Mouse (Mus musculus): ENCODE measurements around the gene Pih1d1. TPM values are rescaled to one million over a fixed set of nuclear protein-coding genes. Genes with fewer than 3 reads are reported as not detected.

Pih1d1 gene
- polyA plus RNA-seq, 1 experiment from 2014 or later, result 86.2 TPM

DNA sequence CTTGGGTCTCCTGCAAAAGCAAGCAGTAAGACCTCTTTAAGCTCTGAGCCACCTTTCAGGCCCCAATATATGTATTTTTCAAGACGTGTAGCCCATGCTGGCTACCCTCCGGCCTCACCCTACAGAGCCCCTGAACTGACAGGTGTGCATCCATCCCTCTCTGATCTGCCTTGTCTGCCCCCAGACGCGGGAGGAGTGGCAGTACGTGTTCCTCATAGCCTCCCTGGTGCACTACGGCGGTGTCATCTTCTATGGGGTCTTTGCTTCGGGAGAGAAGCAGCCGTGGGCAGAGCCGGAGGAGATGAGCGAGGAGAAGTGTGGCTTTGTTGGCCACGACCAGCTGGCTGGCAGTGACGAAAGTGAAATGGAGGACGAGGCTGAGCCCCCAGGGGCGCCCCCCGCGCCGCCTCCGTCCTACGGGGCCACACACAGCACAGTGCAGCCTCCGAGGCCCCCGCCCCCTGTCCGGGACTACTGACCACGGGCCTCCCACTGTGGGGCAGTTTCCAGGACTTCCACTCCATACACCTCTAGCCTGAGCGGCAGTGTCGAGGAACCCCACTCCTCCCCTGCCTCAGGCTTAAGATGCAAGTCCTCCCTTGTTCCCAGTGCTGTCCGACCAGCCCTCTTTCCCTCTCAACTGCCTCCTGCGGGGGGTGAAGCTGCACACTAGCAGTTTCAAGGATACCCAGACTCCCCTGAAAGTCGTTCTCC lies 20.6 kb downstream of the Pih1d1 start:
- H3K4me2 ChIP-seq, result no peak overlapping the region
- no peaks in the 10 kb centered on the region for H3K36me3 ChIP-seq (ENCODE audit: control insufficient read depth, insufficient read depth, low read length)
- no peak overlapping the region for H3K4me3 ChIP-seq (ENCODE audit: low read depth, low read length)
- ATAC-seq (replicated peaks; ENCODE audit: low FRiP score), result no peak
- no peak overlapping the region for H3K9ac ChIP-seq (ENCODE audit: low read depth, low read length)
- WGBS, result 7% methylated on average over 29 of the region's 29 CpGs
- DNase-seq (ENCODE audit: low spot score), result no peak
- 0 out of 2 replicates have a peak, but pooled peaks cover 3% of the 10 kb centered on the region for H3K4me1 ChIP-seq (replicated peaks; ENCODE audit: control insufficient read depth, insufficient read depth, low read length)
- peaks cover 8% of the 10 kb centered on the region for H3K9me3 ChIP-seq (ENCODE audit: control insufficient read depth, low read length)
- H3K27me3 ChIP-seq (replicated peaks; ENCODE audit: control insufficient read depth, insufficient read depth, low read length), result peaks cover 70% of the 10 kb centered on the region
- no peak overlapping the region for H3K27ac ChIP-seq (ENCODE audit: low read depth, low read length)

DNA sequence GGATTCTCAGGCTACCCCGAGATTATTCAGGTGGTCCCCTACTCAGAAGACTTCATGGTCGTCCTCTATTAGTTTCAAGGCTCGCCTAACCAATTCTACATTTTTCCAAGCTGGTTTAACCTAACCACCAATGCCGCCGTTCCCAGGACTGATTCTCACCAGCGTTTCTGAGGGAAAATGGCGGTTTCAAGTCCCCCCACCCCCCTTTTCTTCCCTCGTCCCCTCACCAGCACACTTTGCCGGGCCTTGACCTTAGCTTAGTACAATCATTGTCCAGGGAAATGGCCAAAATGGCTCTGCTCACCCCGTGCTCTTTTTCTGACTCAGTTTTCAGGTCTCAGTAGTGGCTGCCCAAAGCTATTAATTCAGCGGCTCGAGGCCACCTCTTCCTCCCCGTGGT lies 21.3 kb downstream of the Pih1d1 start:
- Histone ChIP-seq H3K9me3 (ENCODE audit: control insufficient read depth, low read length) (0 out of 2 replicates have a peak, but pooled peaks cover 3% of the 10 kb centered on the region), H3K4me1 (replicated peaks; ENCODE audit: control insufficient read depth, insufficient read depth, low read length) (0 out of 2 replicates have a peak, but pooled peaks cover 3% of the 10 kb centered on the region), H3K36me3 (ENCODE audit: control insufficient read depth, insufficient read depth, low read length) (no peaks in the 10 kb centered on the region), H3K27ac (ENCODE audit: low read depth, low read length) (no peak overlapping the region), H3K4me2 (no peak overlapping the region), H3K27me3 (replicated peaks; ENCODE audit: control insufficient read depth, insufficient read depth, low read length) (peaks cover 76% of the 10 kb centered on the region), H3K9ac (ENCODE audit: low read depth, low read length) (no peak overlapping the region), H3K4me3 (ENCODE audit: low read depth, low read length) (no peak overlapping the region)
- DNase-seq (ENCODE audit: low spot score) (no peak), ATAC-seq (replicated peaks; ENCODE audit: low FRiP score) (no peak)
- WGBS, result 5% methylated on average over 13 of the region's 13 CpGs

DNA sequence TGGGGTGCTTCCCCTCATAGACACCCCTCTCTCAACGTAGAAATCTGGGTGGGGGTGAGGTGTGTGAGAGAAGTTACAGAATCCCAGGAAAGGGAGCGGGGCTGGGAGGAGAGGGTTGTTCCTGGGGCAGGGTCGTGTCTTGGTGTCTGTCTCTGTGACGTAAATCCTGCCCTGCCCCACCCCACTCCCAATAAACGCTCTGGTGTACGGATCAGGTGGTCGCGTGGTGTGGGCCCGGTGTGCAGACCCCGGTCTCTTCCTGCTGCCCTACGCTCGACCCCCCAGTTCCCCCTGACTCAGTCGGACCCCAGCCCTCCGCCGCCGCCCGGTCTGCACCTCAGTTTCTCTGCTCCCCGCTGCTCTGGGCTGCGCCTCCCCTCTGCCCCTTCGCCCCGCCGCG lies 21.8 kb downstream of the Pih1d1 start:
- Histone ChIP-seq H3K4me3 (ENCODE audit: low read depth, low read length) (no peak overlapping the region), H3K9ac (ENCODE audit: low read depth, low read length) (no peak overlapping the region), H3K27ac (ENCODE audit: low read depth, low read length) (no peak overlapping the region), H3K4me2 (no peak overlapping the region), H3K4me1 (replicated peaks; ENCODE audit: control insufficient read depth, insufficient read depth, low read length) (0 out of 2 replicates have a peak, but pooled peaks cover 3% of the 10 kb centered on the region), H3K9me3 (ENCODE audit: control insufficient read depth, low read length) (0 out of 2 replicates have a peak, but pooled peaks cover 3% of the 10 kb centered on the region), H3K36me3 (ENCODE audit: control insufficient read depth, insufficient read depth, low read length) (no peaks in the 10 kb centered on the region), H3K27me3 (replicated peaks; ENCODE audit: control insufficient read depth, insufficient read depth, low read length) (peaks cover 80% of the 10 kb centered on the region)
- WGBS, result 4% methylated on average over 23 of the region's 23 CpGs
- ATAC-seq (replicated peaks; ENCODE audit: low FRiP score) (no peak), DNase-seq (ENCODE audit: low spot score) (no peak)

DNA sequence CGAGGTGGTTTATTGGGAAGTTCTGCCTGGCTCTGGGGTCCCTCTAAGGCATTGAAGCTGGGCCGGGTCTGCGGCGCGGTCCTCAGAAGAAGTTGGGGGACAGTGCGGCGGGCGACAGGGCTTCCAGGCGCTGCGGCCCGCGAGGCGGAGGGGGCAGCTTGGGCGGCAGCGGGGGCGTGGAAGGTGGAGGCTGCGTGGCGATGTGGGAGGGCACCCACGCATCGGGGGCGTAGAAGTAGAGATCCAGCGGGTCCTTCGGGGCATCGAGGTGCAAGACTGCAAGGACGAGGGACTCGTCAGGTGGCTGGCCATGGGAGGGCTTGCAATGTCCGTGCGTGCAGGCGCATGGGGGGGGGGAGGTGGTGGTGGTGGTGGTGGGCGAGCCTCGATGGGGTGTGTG lies 22.3 kb downstream of the Pih1d1 start:
- 0 out of 2 replicates have a peak overlapping the region, but pooled peaks have one; percentile 12 for H3K4me3 ChIP-seq (ENCODE audit: low read depth, low read length)
- 6% methylated on average over 31 of the region's 31 CpGs for WGBS
- ATAC-seq (replicated peaks; ENCODE audit: low FRiP score) (no peak), DNase-seq (ENCODE audit: low spot score) (no peak)
- no peak overlapping the region for H3K4me2 ChIP-seq
- 0 out of 2 replicates have a peak, but pooled peaks cover under 1% of the 10 kb centered on the region for H3K9me3 ChIP-seq (ENCODE audit: control insufficient read depth, low read length)
- no peak overlapping the region for H3K27ac ChIP-seq (ENCODE audit: low read depth, low read length)
- 0 out of 2 replicates have a peak, but pooled peaks cover 3% of the 10 kb centered on the region for H3K4me1 ChIP-seq (replicated peaks; ENCODE audit: control insufficient read depth, insufficient read depth, low read length)
- no peak overlapping the region for H3K9ac ChIP-seq (ENCODE audit: low read depth, low read length)
- H3K36me3 ChIP-seq (ENCODE audit: control insufficient read depth, insufficient read depth, low read length), result no peaks in the 10 kb centered on the region
- H3K27me3 ChIP-seq (replicated peaks; ENCODE audit: control insufficient read depth, insufficient read depth, low read length), result peaks cover 83% of the 10 kb centered on the region

DNA sequence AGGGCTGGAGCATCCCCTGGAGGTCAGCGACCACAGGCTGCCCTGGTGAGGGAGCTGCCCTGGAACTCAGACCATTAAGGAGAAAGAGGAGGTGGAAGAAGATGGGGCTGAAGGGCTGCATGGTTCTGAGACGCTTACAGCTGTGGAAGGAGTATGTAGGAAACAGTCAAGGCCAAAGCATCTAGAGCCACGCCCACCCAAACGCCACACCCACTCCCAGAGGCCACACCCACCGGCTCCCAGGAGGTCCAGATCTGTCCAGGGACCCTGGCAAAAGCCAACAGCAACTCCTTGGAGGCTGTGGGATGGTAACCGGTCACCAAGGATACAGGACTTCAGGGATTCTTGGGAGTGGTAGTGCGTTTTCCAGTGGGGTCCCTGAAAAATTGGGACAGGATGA lies 24.4 kb downstream of the Pih1d1 start:
- Histone ChIP-seq H3K4me3 (ENCODE audit: low read depth, low read length) (no peak overlapping the region), H3K4me2 (no peak overlapping the region), H3K9me3 (ENCODE audit: control insufficient read depth, low read length) (no peaks in the 10 kb centered on the region), H3K4me1 (replicated peaks; ENCODE audit: control insufficient read depth, insufficient read depth, low read length) (peaks cover 12% of the 10 kb centered on the region), H3K36me3 (ENCODE audit: control insufficient read depth, insufficient read depth, low read length) (no peaks in the 10 kb centered on the region), H3K27me3 (replicated peaks; ENCODE audit: control insufficient read depth, insufficient read depth, low read length) (peaks cover 93% of the 10 kb centered on the region), H3K27ac (ENCODE audit: low read depth, low read length) (no peak overlapping the region), H3K9ac (ENCODE audit: low read depth, low read length) (no peak overlapping the region)
- 22% methylated on average over 7 of the region's 7 CpGs for WGBS
- DNase-seq (ENCODE audit: low spot score), result no peak
- no peak for ATAC-seq (replicated peaks; ENCODE audit: low FRiP score)

DNA sequence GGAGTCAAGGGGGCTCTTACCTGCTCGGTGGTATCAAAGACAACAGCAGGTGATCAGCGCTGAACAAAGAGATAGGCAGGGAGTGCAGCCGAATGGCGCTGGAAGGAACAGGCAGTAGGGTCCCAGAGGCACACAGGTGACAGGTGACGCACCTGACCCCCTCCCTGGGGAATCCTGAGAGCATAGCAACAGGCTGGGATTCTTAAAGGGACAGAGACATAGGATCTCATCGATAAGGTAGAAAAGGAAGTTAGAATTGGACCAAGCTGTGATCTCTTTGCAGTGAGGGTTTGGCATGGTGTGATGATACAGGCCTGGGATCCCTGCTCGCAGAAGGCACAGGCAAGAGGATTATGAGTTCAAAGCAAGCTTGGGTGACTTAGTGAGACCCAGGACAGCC lies 25.4 kb downstream of the Pih1d1 start, which contains the start of gene Gfy:
Gene Gfy, minus strand, starts transcription at position 101 of the 400 bp plus-strand sequence.
- no peak for ATAC-seq (replicated peaks; ENCODE audit: low FRiP score)
- 29% methylated on average over 7 of the region's 7 CpGs for WGBS
- H3K27me3 ChIP-seq (replicated peaks; ENCODE audit: control insufficient read depth, insufficient read depth, low read length), result peaks cover 98% of the 10 kb centered on the region

DNA sequence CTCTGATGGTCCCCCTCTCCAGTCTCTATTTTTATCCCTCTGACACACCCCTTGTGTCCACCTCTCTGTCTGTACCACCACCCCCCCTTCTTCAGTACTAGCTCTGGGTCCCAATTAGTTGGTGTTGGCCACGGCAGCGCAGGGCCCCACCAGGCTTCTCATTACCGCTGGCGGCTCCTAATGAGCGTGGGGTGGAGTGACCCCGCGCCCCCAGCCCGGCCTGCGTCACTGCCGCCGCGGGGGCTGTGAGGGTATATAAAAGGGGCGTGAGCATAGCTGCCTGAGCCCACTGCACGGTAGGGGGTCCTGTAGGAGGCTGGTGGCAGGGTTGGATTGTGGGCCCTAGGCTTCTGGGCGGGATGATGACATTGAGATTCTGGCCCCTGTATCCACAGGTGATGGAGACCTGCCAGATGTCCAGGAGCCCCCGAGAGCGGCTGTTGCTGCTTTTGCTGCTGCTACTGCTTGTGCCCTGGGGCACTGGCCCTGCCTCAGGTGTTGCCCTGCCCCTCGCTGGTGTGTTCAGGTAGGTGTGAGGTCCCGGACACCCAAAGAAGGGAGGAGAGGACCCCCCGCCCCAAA lies 26.9 kb downstream of the Pih1d1 start, which contains the start of gene Pth2:
Gene Pth2, plus strand, starts transcription at position 100 of the 582 bp plus-strand sequence.
- WGBS, result 25% methylated on average over 20 of the region's 20 CpGs
- peak within 1 kb of the TSS; percentile 31 for H3K4me3 ChIP-seq (ENCODE audit: low read depth, low read length)
- no peaks in the 10 kb centered on the region for H3K36me3 ChIP-seq (ENCODE audit: control insufficient read depth, insufficient read depth, low read length)
- no peak within 1 kb of the TSS for H3K27ac ChIP-seq (ENCODE audit: low read depth, low read length)
- H3K9me3 ChIP-seq (ENCODE audit: control insufficient read depth, low read length), result no peaks in the 10 kb centered on the region
- H3K4me1 ChIP-seq (replicated peaks; ENCODE audit: control insufficient read depth, insufficient read depth, low read length), result peaks cover 9% of the 10 kb centered on the region
- peak within 1 kb of the TSS; percentile 62 for H3K4me2 ChIP-seq
- peaks cover 98% of the 10 kb centered on the region for H3K27me3 ChIP-seq (replicated peaks; ENCODE audit: control insufficient read depth, insufficient read depth, low read length)
- no peak within 1 kb of the TSS for H3K9ac ChIP-seq (ENCODE audit: low read depth, low read length)
- no peak for ATAC-seq (replicated peaks; ENCODE audit: low FRiP score)
- DNase-seq (ENCODE audit: low spot score), result no peak

More for the DNA sequence above, 25.4 kb downstream of the Pih1d1 start, which contains the start of gene Gfy:
- Histone ChIP-seq H3K4me1 (replicated peaks; ENCODE audit: control insufficient read depth, insufficient read depth, low read length) (peaks cover 12% of the 10 kb centered on the region), H3K27ac (ENCODE audit: low read depth, low read length) (no peak within 1 kb of the TSS), H3K9me3 (ENCODE audit: control insufficient read depth, low read length) (no peaks in the 10 kb centered on the region), H3K4me2 (no peak within 1 kb of the TSS), H3K4me3 (ENCODE audit: low read depth, low read length) (no peak within 1 kb of the TSS), H3K9ac (ENCODE audit: low read depth, low read length) (no peak within 1 kb of the TSS), H3K36me3 (ENCODE audit: control insufficient read depth, insufficient read depth, low read length) (no peaks in the 10 kb centered on the region)
- DNase-seq (ENCODE audit: low spot score), result no peak

DNA sequence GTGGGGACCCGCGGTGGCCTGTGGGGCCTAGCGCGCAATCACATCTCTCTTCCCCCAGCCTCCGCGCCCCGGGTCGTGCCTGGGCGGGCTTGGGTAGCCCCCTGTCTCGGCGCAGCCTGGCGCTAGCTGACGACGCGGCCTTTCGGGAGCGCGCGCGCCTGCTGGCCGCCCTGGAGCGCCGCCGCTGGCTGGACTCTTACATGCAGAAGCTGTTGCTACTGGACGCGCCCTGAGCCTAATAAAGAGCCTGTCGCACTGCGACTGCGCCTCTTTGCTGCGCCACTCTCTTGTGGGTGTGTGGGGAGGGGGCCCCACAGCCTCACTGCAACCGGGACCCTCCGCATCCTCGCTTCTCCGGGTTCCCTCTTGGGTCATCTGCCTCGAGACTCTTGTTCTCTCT lies 27.4 kb downstream of the Pih1d1 start:
- ATAC-seq (replicated peaks; ENCODE audit: low FRiP score) (no peak), DNase-seq (ENCODE audit: low spot score) (no peak)
- Histone ChIP-seq H3K4me2 (peak overlapping the region; percentile 62), H3K9ac (ENCODE audit: low read depth, low read length) (no peak overlapping the region), H3K4me3 (ENCODE audit: low read depth, low read length) (peak overlapping the region; percentile 31), H3K36me3 (ENCODE audit: control insufficient read depth, insufficient read depth, low read length) (no peaks in the 10 kb centered on the region), H3K27ac (ENCODE audit: low read depth, low read length) (no peak overlapping the region), H3K9me3 (ENCODE audit: control insufficient read depth, low read length) (no peaks in the 10 kb centered on the region), H3K27me3 (replicated peaks; ENCODE audit: control insufficient read depth, insufficient read depth, low read length) (peaks cover 98% of the 10 kb centered on the region), H3K4me1 (replicated peaks; ENCODE audit: control insufficient read depth, insufficient read depth, low read length) (peaks cover 9% of the 10 kb centered on the region)
- WGBS, result 4% methylated on average over 35 of the region's 35 CpGs

All from liver, embryonic 11.5 days (tissue).